Mouse (Mus musculus) lung, postnatal 0 days (tissue): ENCODE results near the gene Rnf38. TPM values are rescaled to one million over a fixed set of nuclear protein-coding genes. Genes with fewer than 3 reads are reported as not detected.
A peak's percentile ranks its signal among the peaks of the same experiment; 100 is the strongest.

Experiments
- ATAC-seq: fragments of 200-750 bp; cut with Nextera tagmentation; 2 replicates; pipeline ENCODE4 v1.8.0; 2017; ENCODE audit warnings: moderate library complexity
- DNase-seq: peaks from one replicate; pipeline ENCODE4 v3.0.0-alpha.2; 2016; ENCODE audit warnings: low spot score
- H3K27ac ChIP-seq: fragments of 300-500 bp; sonication (generic); 2 replicates; pipeline ENCODE4 v1.5.1; 2014; ENCODE audit warnings: antibody characterized with exemption, mild to moderate bottlenecking, low read length, mixed read lengths
- H3K27me3 ChIP-seq: fragments of 300-500 bp; sonication (generic); replicated peaks from 2 replicates; pipeline ENCODE4 v1.6.1; 2014; ENCODE audit warnings: low read length, mixed read lengths; ENCODE audit not compliant: insufficient read depth
- H3K36me3 ChIP-seq: fragments of 300-500 bp; sonication (generic); 2 replicates; pipeline ENCODE4 v1.6.1; 2014; ENCODE audit warnings: low read length, mixed read lengths; ENCODE audit not compliant: insufficient read depth
- H3K4me1 ChIP-seq: fragments of 300-500 bp; sonication (generic); 2 replicates; pipeline ENCODE4 v1.6.1; 2014; ENCODE audit warnings: antibody characterized with exemption, low read depth, low read length, mixed read lengths; ENCODE audit not compliant: insufficient read depth
- H3K4me2 ChIP-seq: fragments of 300-500 bp; sonication (generic); replicated peaks from 2 replicates; pipeline ENCODE4 v1.6.1; 2014; ENCODE audit warnings: low read depth, mild to moderate bottlenecking, low read length, moderate library complexity, mixed read lengths
- H3K4me3 ChIP-seq: fragments of 300-500 bp; sonication (generic); 2 replicates; pipeline ENCODE4 v1.5.1; 2014; ENCODE audit warnings: low read depth, low read length
- H3K9ac ChIP-seq: fragments of 300-500 bp; sonication (generic); replicated peaks from 2 replicates; pipeline ENCODE4 v1.6.1; 2014; ENCODE audit warnings: low read depth, mild to moderate bottlenecking
- H3K9me3 ChIP-seq: fragments of 300-500 bp; sonication (generic); 2 replicates; pipeline ENCODE4 v1.6.1; 2016; ENCODE audit warnings: low read length, mixed read lengths
- CTCF ChIP-seq: IDR thresholded peaks from 2 replicates; pipeline ENCODE4 v1.5.1; 2016; ENCODE audit warnings: antibody characterized with exemption, mild to moderate bottlenecking
- EP300 ChIP-seq: IDR thresholded peaks from 2 replicates; pipeline ENCODE4 v1.6.1; 2016; ENCODE audit warnings: antibody characterized with exemption, mild to moderate bottlenecking, control low read depth
- WGBS: fragments of 180-500 bp; shearing (Covaris S2); extraction: QIAGEN DNeasy Blood & Tissue Kit; methylation state at CpG from one replicate; pipeline ENCODE4 v1.1.7; 2014; 5-methylcytosine and 5-hydroxymethylcytosine counted together
- polyA plus RNA-seq: library from polyadenylated mRNA; unstranded; fragments of >200 nt; fragmentation: Nextera tagmentation; extraction: Ambion mirVana; gene quantifications from 2 replicates; pipeline ENCODE4 v1.2.1, GENCODE M21; 2015

Gene Rnf38
- polyA plus RNA-seq, 1 experiment from 2014 or later, result 12.1 TPM

GRCm38 (mm10) chr4:44106297-44106821 lies 127.2 kb downstream of the Rnf38 start:
- Histone ChIP-seq H3K9ac (no peak overlapping the region), H3K36me3 (no peaks in the 10 kb centered on the region)
- peak; percentile 71 for DNase-seq

GRCm38 (mm10) chr4:44104195-44104917 lies 129.2 kb downstream of the Rnf38 start:
- H3K36me3 ChIP-seq, result no peaks in the 10 kb centered on the region
- H3K27me3 ChIP-seq, result no peaks in the 10 kb centered on the region
- H3K9me3 ChIP-seq, result no peaks in the 10 kb centered on the region
- H3K4me3 ChIP-seq, result no peak overlapping the region
- TF ChIP-seq EP300 (peak; percentile 40; the same call in 1 of the 2 replicates), CTCF (no peak)
- no peak overlapping the region for H3K9ac ChIP-seq
- 18% methylated on average over 8 of the region's 8 CpGs for WGBS
- DNase-seq (peak; percentile 59), ATAC-seq (peak; percentile 61)
- H3K4me1 ChIP-seq, result peaks cover 28% of the 10 kb centered on the region
- peak overlapping the region; percentile 20; the same call in 1 of the 2 replicates for H3K27ac ChIP-seq
- H3K4me2 ChIP-seq, result no peak overlapping the region

More at GRCm38 (mm10) chr4:44106297-44106821, 127.2 kb downstream of the Rnf38 start:
- H3K4me3 ChIP-seq, result no peak overlapping the region
- 10% methylated on average over 18 of the region's 18 CpGs for WGBS
- TF ChIP-seq CTCF (no peak), EP300 (no peak)
- H3K4me2 ChIP-seq, result peak overlapping the region; percentile 18; the same call in 1 of the 2 replicates
- H3K4me1 ChIP-seq, result peaks cover 28% of the 10 kb centered on the region
- no peaks in the 10 kb centered on the region for H3K9me3 ChIP-seq
- H3K27ac ChIP-seq, result peak overlapping the region; percentile 48
- peak; percentile 65 for ATAC-seq
- H3K27me3 ChIP-seq, result no peaks in the 10 kb centered on the region

GRCm38 (mm10) chr4:44103620-44104019 lies 130.0 kb downstream of the Rnf38 start:
- 65% methylated on average over 8 of the region's 8 CpGs for WGBS
- H3K27ac ChIP-seq, result peak overlapping the region; percentile 20; the same call in 1 of the 2 replicates

DNA sequence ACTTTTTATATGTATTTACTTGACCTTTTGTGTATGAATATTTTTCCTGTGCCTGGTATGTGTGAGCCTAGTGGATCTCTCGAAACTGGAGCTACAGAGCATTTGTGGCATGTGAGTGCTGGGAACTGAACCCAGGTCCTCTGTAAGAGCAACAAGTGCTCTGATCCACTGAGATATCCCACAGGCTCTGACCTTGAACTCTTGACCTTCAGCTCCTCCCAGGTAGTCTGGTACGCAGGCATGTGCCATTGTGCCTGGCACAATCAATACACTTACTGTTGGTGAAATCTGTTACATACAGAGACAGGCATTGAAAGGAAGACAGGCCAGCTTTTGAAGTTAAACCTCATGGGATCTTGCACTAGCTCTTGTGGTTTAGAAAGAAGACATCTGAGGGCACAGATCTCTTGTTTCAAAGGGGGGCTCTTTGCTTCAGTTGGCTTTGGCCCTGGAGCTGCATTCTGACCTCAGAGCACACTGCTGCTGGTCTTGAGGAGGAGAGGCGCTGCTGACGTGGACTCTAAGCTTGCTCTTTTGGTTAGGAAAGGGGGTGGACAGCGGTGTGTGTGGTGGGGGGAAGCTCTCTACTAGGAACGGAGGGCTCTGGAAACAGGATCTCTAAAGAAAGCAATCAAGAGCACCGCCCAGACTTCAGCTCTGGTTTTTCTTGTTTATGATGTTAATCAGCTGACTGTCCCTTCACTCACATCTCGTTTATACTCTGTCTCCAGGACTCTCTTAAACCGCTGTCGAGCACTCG lies 135.8 kb downstream of the Rnf38 start:
- no peak for DNase-seq
- peaks cover 9% of the 10 kb centered on the region; the same call in 1 of the 2 replicates for H3K4me1 ChIP-seq
- no peak overlapping the region for H3K9ac ChIP-seq
- H3K4me3 ChIP-seq, result no peak overlapping the region
- no peaks in the 10 kb centered on the region for H3K36me3 ChIP-seq
- H3K4me2 ChIP-seq, result no peak overlapping the region
- H3K9me3 ChIP-seq, result no peaks in the 10 kb centered on the region
- TF ChIP-seq EP300 (no peak), CTCF (no peak)
- ATAC-seq, result peak; percentile 40
- no peak overlapping the region for H3K27ac ChIP-seq
- no peaks in the 10 kb centered on the region for H3K27me3 ChIP-seq
- 26% methylated on average over 11 of the region's 11 CpGs for WGBS

More at GRCm38 (mm10) chr4:44103620-44104019, 130.0 kb downstream of the Rnf38 start:
- Histone ChIP-seq H3K9me3 (no peaks in the 10 kb centered on the region), H3K9ac (no peak overlapping the region), H3K27me3 (no peaks in the 10 kb centered on the region), H3K4me2 (no peak overlapping the region), H3K36me3 (no peaks in the 10 kb centered on the region), H3K4me1 (peaks cover 28% of the 10 kb centered on the region), H3K4me3 (no peak overlapping the region)
- ATAC-seq (no peak), DNase-seq (peak; percentile 32)
- TF ChIP-seq CTCF, result no peak
- TF ChIP-seq EP300, result no peak

DNA sequence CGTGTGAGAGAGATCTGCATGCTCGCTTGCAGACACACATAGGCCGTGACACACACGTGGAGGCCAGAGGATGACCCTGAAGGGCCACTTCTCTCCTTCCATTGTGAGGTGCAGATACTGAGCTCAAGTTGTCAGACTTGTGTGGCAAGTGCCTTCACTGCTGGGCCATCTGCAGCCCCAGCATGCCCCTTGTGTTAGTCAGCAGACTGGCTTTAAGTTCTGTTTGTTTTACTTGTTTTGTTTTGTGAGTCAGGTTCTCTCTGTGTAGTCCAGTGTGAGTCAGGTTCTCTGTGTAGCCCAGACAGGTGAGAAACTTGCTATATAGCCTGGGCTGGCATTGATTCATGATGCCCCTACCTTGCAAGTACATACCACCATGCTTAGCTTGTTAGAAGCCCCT lies 139.1 kb downstream of the Rnf38 start:
- no peaks in the 10 kb centered on the region for H3K36me3 ChIP-seq
- peaks cover 9% of the 10 kb centered on the region; the same call in 1 of the 2 replicates for H3K4me1 ChIP-seq
- ATAC-seq (peak; percentile 47; the same call in 1 of the 2 replicates), DNase-seq (no peak)
- H3K4me3 ChIP-seq, result no peak overlapping the region
- TF ChIP-seq CTCF, result no peak
- no peak for TF ChIP-seq EP300
- H3K27ac ChIP-seq, result no peak overlapping the region
- no peak overlapping the region for H3K4me2 ChIP-seq
- no peaks in the 10 kb centered on the region for H3K9me3 ChIP-seq
- H3K9ac ChIP-seq, result no peak overlapping the region
- 70% methylated on average over 4 of the region's 4 CpGs for WGBS
- H3K27me3 ChIP-seq, result no peaks in the 10 kb centered on the region

DNA sequence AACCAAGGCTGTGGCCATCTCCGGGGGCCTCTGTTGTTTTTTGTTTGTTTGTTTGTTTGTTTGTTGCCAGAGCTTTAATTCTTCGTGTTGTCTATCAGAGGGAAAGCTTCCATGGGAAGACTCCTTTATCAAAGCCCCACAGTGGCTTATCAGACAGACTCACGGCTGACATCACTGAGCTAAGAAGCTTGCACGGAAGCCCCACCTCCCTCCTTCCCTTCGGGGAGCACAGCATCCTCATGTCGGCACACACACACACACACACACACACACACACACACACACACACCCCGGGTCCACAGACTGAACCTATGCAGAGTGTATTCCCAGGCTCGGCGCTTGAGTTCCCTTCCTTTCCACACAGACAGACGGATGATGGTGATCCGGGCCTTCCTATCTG lies 141.2 kb downstream of the Rnf38 start:
- Histone ChIP-seq H3K4me1 (no peaks in the 10 kb centered on the region), H3K36me3 (no peaks in the 10 kb centered on the region), H3K9me3 (no peaks in the 10 kb centered on the region), H3K9ac (no peak overlapping the region), H3K27ac (no peak overlapping the region), H3K4me3 (no peak overlapping the region), H3K27me3 (no peaks in the 10 kb centered on the region), H3K4me2 (no peak overlapping the region)
- WGBS, result 54% methylated on average over 11 of the region's 11 CpGs
- TF ChIP-seq CTCF (no peak), EP300 (0 out of 2 replicates have a peak, but pooled peaks have one; percentile 5)
- peak; percentile 53 for ATAC-seq
- no peak for DNase-seq
